Mouse (Mus musculus) olfactory bulb, adult 2 months (tissue): Measurements from ENCODE around the gene Arpc2.

Experiments
- CTCF ChIP-seq: fragments of 200-500 bp; IDR thresholded peaks from 2 replicates; pipeline ENCODE4 v1.5.1; 2012; ENCODE audit warnings: low read depth, mild to moderate bottlenecking, low read length, moderate library complexity; ENCODE audit not compliant: insufficient read depth
- POLR2A ChIP-seq: fragments of 200-500 bp; IDR thresholded peaks from 2 replicates; pipeline ENCODE4 v1.6.1; 2012; ENCODE audit warnings: mild to moderate bottlenecking, low read depth, low read length, moderate library complexity; ENCODE audit not compliant: insufficient read depth

DNA sequence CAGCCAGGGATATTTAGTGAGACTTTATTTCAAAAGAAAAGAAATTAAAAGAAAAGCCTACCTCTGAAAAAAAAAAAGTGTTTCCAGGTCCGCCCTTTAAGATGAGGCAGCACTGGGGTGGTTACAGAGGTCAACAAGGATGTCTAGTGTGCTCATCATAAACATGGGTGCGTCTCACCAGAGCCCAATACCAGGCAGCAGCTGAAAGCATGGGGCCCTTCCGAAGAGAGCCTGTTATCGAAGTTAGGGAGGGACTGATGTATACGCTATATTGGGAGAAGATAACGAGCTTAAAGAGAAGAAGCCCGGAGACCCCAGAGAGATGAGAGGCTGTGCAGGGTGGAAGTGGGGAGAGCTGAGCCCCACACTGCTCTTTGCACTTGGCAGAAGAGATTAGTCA, 3.3 kb downstream of the Arpc2 start:
- TF ChIP-seq CTCF (no peak), POLR2A (no peak)
